Mouse (Mus musculus) liver, embryonic 11.5 days (tissue): Measurements from ENCODE around the gene Tnni3k. TPM values are rescaled to one million over a fixed set of nuclear protein-coding genes. Genes with fewer than 3 reads are reported as not detected.

Source experiments
- ATAC-seq: fragments of 200-750 bp; cut with Nextera tagmentation; replicated peaks from 2 replicates; pipeline ENCODE4 v1.8.0; 2017; ENCODE audit warnings: moderate number of reproducible peaks, mild to moderate bottlenecking, moderate TSS enrichment, moderate library complexity; ENCODE audit not compliant: low FRiP score
- DNase-seq: peaks from one replicate; pipeline ENCODE4 v3.0.0-alpha.2; 2017; ENCODE audit warnings: low spot score
- H3K27ac ChIP-seq: fragments of 300-500 bp; sonication (generic); 2 replicates; pipeline ENCODE4 v1.5.1; 2014; ENCODE audit warnings: mild to moderate bottlenecking, low read depth, low read length, control low read depth
- H3K27me3 ChIP-seq: fragments of 300-500 bp; sonication (generic); replicated peaks from 2 replicates; pipeline ENCODE4 v1.6.1; 2014; ENCODE audit warnings: low read length, mixed read lengths; ENCODE audit not compliant: control insufficient read depth, insufficient read depth
- H3K36me3 ChIP-seq: fragments of 300-500 bp; sonication (generic); 2 replicates; pipeline ENCODE4 v1.6.1; 2014; ENCODE audit warnings: mild to moderate bottlenecking, low read length, moderate library complexity, mixed read lengths; ENCODE audit not compliant: control insufficient read depth, insufficient read depth
- H3K4me1 ChIP-seq: fragments of 300-500 bp; sonication (generic); replicated peaks from 2 replicates; pipeline ENCODE4 v1.6.1; 2014; ENCODE audit warnings: low read length, mixed read lengths; ENCODE audit not compliant: control insufficient read depth, insufficient read depth
- H3K4me2 ChIP-seq: fragments of 300-500 bp; sonication (generic); 2 replicates; pipeline ENCODE4 v1.6.1; 2014; ENCODE audit warnings: mild to moderate bottlenecking, control low read depth, moderate library complexity
- H3K4me3 ChIP-seq: fragments of 300-500 bp; sonication (generic); 2 replicates; pipeline ENCODE4 v1.5.1; 2014; ENCODE audit warnings: low read depth, low read length, control low read depth
- H3K9ac ChIP-seq: fragments of 300-500 bp; sonication (generic); 2 replicates; pipeline ENCODE4 v1.6.1; 2014; ENCODE audit warnings: low read depth, low read length, control low read depth
- H3K9me3 ChIP-seq: fragments of 300-500 bp; sonication (generic); 2 replicates; pipeline ENCODE4 v1.6.1; 2016; ENCODE audit warnings: low read length, inconsistent platforms, mixed read lengths; ENCODE audit not compliant: control insufficient read depth
- WGBS: fragments of 180-500 bp; shearing (Covaris S2); extraction: QIAGEN DNeasy Blood & Tissue Kit; methylation state at CpG from one replicate; pipeline ENCODE4 v1.1.7; 2014; 5-methylcytosine and 5-hydroxymethylcytosine counted together
- polyA plus RNA-seq: library from polyadenylated mRNA; unstranded; fragments of >200 nt; fragmentation: Nextera tagmentation; extraction: Ambion mirVana; gene quantifications from 2 replicates; pipeline ENCODE4 v1.2.1, GENCODE M21; 2014

Gene Tnni3k
- polyA plus RNA-seq: 0.14 TPM in 1 of 2 replicates, not detected in the other

DNA sequence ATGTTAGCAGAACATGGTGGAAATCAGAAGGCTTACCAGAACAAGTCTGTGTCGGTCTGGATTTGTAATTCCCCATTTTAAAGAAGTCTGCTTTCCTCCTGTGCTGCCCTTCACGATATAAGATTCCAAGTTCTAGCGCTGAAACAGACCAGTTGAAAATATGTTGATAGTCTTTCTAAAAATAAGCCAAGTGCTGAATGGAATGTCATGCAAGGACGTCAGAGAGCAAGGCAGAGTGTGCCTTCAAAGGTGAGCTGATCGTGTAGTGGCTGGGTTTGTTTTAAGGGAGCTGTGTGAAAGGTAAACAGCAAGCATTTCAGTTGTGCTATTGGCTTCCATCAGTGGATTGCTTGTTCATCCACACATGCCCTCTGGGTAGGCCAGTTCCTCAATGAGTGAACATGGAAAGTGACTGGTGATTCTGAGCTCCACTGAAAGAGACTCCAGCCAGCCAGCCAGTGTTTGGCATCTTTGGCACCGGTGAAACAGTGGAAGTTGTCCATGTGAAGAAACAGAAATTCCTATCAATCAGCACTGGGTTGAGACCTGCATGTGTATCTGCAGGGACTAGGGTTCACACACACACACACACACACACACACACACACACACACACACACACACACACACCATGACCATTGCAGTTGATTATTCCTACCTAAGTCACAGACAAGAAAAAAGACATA is at the start of gene Tnni3k:
Gene Tnni3k, minus strand, starts transcription at position 177 of the 686 bp plus-strand sequence.
- H3K4me2 ChIP-seq: no peak within 1 kb of the TSS
- DNase-seq (no peak), ATAC-seq (no peak)
- H3K27me3 ChIP-seq: no peaks in the 10 kb centered on the region
- no peak within 1 kb of the TSS for H3K9ac ChIP-seq
- H3K27ac ChIP-seq: no peak within 1 kb of the TSS
- H3K4me3 ChIP-seq: no peak within 1 kb of the TSS
- 64% methylated on average over 6 of the region's 6 CpGs for WGBS
- no peaks in the 10 kb centered on the region for H3K9me3 ChIP-seq
- no peaks in the 10 kb centered on the region for H3K36me3 ChIP-seq
- no peaks in the 10 kb centered on the region for H3K4me1 ChIP-seq

DNA sequence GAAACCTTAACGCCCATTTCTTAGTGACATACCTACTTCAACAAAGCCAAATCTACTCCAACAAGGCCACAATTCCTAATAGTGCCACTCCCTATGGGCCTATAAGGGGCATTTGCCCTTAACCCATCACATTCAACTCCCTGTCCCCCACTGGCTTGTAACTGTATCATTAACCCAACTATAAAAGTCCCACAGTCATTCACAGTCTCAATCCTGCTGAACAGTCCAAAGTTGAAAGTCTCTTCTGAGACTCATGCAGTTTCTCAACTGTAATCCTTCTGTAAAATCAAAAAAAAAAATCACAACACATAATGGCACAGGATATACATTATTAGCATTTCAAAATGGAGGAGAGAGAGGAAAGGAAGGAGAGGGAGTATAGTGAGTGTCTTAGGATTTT is 44.1 kb upstream of the Tnni3k start:
- Histone ChIP-seq H3K4me2 (no peak overlapping the region), H3K4me3 (no peak overlapping the region), H3K4me1 (no peaks in the 10 kb centered on the region), H3K27ac (no peak overlapping the region), H3K9ac (no peak overlapping the region), H3K27me3 (no peaks in the 10 kb centered on the region), H3K36me3 (no peaks in the 10 kb centered on the region), H3K9me3 (no peaks in the 10 kb centered on the region)
- WGBS: 88% methylated on average over 1 of the region's 1 CpGs
- no peak for ATAC-seq
- no peak for DNase-seq

DNA sequence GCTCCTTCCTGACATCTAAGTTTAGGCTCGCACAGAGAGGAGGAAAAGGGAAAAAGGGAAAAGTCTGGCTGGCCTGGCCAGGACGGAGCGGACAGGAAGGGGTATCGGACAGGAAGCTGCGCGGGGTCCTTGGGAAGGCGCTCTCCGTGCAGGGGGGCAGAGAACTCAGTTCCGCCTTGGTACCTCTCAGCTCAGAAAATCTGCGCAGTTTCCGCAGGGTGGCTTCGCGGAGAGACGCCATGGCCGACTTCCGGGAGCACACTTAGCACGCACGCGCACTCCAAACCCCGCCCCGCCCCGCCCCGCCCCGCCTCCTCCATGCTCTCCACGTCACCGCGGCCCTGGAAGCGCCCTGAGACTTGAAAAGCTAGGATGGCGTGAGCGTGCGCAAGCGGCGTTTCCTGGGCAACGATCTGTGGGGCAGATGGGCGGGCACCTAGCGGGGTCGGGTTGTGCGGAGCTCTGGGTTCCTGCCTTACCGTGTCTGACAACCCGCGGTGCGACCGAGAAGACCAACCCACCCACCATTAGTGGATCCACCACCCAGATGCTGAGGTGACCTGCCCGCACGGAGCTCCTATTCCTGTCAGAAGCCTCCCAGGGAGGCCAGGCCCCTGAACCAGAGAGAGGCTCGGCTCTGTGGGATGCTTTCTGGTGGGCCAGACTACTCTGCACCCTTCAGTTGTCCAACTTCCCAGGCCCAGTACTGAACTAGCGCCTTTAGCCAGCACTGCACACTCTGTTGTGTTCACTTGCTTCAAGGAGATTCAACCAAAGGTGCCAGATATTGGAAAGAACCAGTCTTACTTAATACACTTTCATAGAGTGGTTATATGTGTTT is 38.1 kb upstream of the Tnni3k start, which contains the start of the genes Fpgt and Lrriq3:
Gene Fpgt, minus strand, starts transcription at position 288 of the 841 bp plus-strand sequence.
Gene Lrriq3, plus strand, starts transcription at position 319 of the 841 bp plus-strand sequence.
- Histone ChIP-seq H3K4me1 (no peaks in the 10 kb centered on the region), H3K9me3 (no peaks in the 10 kb centered on the region), H3K36me3 (no peaks in the 10 kb centered on the region), H3K9ac (peak within 1 kb of the TSS; percentile 70), H3K4me3 (peak within 1 kb of the TSS; percentile 73), H3K27ac (peak within 1 kb of the TSS; percentile 54; the same call in 1 of the 2 replicates), H3K27me3 (no peaks in the 10 kb centered on the region), H3K4me2 (peak within 1 kb of the TSS; percentile 75)
- DNase-seq (peak; percentile 91), ATAC-seq (peak; percentile 98)
- WGBS: 2% methylated on average over 47 of the region's 47 CpGs

DNA sequence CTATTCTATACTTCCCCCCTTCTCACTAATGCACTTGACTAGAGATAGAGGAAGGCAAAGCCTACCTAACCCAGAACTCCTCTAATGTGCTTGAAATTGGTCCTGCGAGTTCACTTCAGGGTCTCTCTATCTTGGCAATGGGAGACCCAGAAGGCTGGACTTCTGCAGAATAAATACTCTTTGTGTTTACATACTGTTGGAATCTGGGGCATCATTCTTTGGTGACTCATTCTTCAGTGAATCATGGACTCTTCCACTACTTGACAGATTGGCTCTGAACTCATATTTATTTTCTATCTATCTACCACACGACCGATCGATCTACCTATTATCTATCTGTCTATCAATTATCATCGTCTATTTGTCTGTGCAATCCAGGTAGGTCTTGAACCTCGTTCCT is 36.9 kb upstream of the Tnni3k start:
- Histone ChIP-seq H3K36me3 (peaks cover 4% of the 10 kb centered on the region; the same call in 1 of the 2 replicates), H3K27me3 (no peaks in the 10 kb centered on the region), H3K9ac (no peak overlapping the region), H3K4me2 (peak overlapping the region; percentile 75), H3K4me1 (no peaks in the 10 kb centered on the region), H3K27ac (no peak overlapping the region), H3K9me3 (no peaks in the 10 kb centered on the region), H3K4me3 (peak overlapping the region; percentile 73; the same call in 1 of the 2 replicates)
- 89% methylated on average over 6 of the region's 6 CpGs for WGBS
- no peak for ATAC-seq
- no peak for DNase-seq

DNA sequence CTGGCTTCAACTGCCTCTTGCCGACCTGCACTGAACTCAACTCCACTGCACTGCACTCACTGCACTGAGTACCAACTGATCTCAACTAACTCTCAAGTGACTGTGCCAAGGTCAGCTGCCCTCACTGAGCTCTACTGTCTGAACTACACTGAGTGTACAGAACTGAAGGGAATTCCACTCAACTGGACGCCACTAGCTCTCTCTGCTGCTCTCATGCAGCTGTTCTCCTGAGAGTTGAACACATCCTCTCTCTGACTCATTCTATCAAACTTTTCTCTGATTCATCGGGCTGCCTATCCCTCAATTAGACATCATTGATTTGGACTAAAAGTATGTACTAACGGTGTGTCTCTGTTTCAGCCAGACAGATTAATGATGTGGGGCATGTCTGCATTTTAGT is 22.7 kb upstream of the Tnni3k start:
- no peak for ATAC-seq

DNA sequence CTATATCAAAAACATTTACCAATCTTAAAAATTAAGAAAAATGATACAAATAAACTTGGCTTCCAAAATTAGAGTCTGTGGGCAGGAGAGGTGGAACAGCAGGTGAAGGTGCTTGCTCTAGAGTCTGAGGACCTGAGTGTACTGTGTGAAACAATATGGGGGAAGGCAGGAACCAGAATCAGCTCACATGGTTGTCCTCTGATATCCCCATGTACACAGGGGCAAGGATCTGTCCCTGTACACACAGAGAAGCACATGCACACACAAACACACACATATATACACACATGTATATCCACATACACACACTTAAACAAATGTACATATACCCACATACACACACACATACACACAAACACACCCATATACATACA is 4.2 kb upstream of the Tnni3k start:
- H3K27me3 ChIP-seq: no peaks in the 10 kb centered on the region
- no peak overlapping the region for H3K4me2 ChIP-seq
- H3K4me1 ChIP-seq: no peaks in the 10 kb centered on the region
- no peak overlapping the region for H3K4me3 ChIP-seq
- DNase-seq (no peak), ATAC-seq (no peak)
- no peaks in the 10 kb centered on the region for H3K9me3 ChIP-seq
- H3K27ac ChIP-seq: no peak overlapping the region
- H3K9ac ChIP-seq: no peak overlapping the region
- no peaks in the 10 kb centered on the region for H3K36me3 ChIP-seq

More for the DNA sequence above, 22.7 kb upstream of the Tnni3k start:
- Histone ChIP-seq H3K4me1 (no peaks in the 10 kb centered on the region), H3K4me3 (no peak overlapping the region), H3K27ac (no peak overlapping the region), H3K36me3 (no peaks in the 10 kb centered on the region), H3K9ac (no peak overlapping the region), H3K4me2 (no peak overlapping the region), H3K27me3 (no peaks in the 10 kb centered on the region), H3K9me3 (no peaks in the 10 kb centered on the region)
- 71% methylated on average over 4 of the region's 4 CpGs for WGBS
- no peak for DNase-seq

DNA sequence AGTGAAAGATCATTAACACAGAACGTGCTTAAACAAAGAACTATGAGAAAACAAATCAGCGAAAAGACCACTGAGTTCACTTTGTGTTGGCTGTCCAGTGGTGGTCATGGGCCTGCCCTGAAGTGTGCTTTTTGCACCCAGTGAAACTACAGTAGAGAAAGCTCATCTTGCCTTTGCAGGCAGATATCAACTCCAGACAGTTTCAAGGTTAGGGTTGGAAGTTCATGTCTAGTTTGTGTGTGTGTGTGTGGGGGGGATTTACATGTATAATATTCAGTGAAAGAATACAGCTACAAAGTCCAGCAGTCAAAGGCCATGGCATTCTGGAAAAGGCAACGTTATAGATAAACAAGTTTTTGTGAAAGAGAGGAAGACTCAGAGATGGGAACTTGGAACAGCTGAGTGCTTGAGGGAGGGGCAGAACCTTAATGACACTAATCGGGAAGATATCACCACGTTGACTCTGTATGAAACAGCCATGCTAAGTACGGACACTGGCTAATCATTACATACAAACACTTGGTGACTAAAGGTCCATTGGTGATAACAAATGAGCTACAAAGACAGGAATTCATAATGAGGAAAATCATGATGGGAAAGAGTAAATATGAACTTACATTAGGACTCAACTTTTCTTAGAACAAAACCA is 3.7 kb upstream of the Tnni3k start:
- H3K27ac ChIP-seq: no peak overlapping the region
- no peaks in the 10 kb centered on the region for H3K27me3 ChIP-seq
- H3K9me3 ChIP-seq: no peaks in the 10 kb centered on the region
- WGBS: 72% methylated on average over 6 of the region's 6 CpGs
- no peaks in the 10 kb centered on the region for H3K36me3 ChIP-seq
- H3K4me1 ChIP-seq: no peaks in the 10 kb centered on the region
- H3K4me2 ChIP-seq: no peak overlapping the region
- DNase-seq: no peak
- H3K9ac ChIP-seq: no peak overlapping the region
- ATAC-seq: no peak
- no peak overlapping the region for H3K4me3 ChIP-seq

DNA sequence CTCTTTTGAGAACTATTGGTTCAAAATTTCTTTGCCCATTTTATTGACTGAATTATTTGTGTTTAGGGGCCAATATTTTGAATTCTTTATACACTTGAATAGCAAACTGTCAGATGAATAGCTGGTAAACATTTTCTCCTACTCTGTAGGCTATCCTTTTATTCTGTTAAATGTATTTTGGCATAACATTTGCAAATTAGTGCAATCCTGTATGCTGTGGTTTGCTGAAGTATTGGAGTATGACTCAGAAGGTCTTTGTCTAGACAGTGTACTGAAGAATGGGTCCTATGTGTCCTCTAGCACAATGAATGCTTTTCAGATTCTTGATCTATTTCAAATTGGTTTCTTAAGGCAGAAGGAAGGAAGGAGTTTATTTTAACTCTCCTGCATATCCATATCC is 2.4 kb upstream of the Tnni3k start:
- Histone ChIP-seq H3K4me3 (no peak overlapping the region), H3K4me1 (no peaks in the 10 kb centered on the region), H3K36me3 (no peaks in the 10 kb centered on the region), H3K9me3 (no peaks in the 10 kb centered on the region), H3K9ac (no peak overlapping the region), H3K27me3 (no peaks in the 10 kb centered on the region), H3K27ac (no peak overlapping the region), H3K4me2 (no peak overlapping the region)
- DNase-seq: no peak
- ATAC-seq: no peak
